Mouse (Mus musculus) brain, embryonic 14.5 days (tissue): ENCODE results near the gene Exoc3l. TPM values are rescaled to one million over a fixed set of nuclear protein-coding genes. Genes with fewer than 3 reads are reported as not detected.
"Not testable (repeated sequence)": the region's sequence is repeated elsewhere in the genome, so short reads cannot be mapped to it uniquely, and the experiment has no call there.

Experiments used
- DNase-seq: peaks from one replicate; pipeline ENCODE4 v3.0.0-alpha.2; 2011; ENCODE audit warnings: low read depth
- CTCF ChIP-seq: fragments of 200-500 bp; IDR thresholded peaks from 2 replicates; pipeline ENCODE4 v1.5.1; 2012; ENCODE audit warnings: inconsistent platforms, mild to moderate bottlenecking, moderate library complexity, borderline replicate concordance; ENCODE audit not compliant: insufficient read depth, insufficient read length; ENCODE audit errors: extremely low read depth
- POLR2A ChIP-seq: fragments of 200-500 bp; IDR thresholded peaks from 2 replicates; pipeline ENCODE4 v1.6.1; 2012; ENCODE audit warnings: mild to moderate bottlenecking, inconsistent platforms, borderline replicate concordance; ENCODE audit not compliant: poor library complexity, insufficient read depth, insufficient read length, severe bottlenecking; ENCODE audit errors: extremely low read depth
- polyA plus RNA-seq: library from polyadenylated mRNA; depleted of rRNA; stranded (reverse); fragments of >200 nt; gene quantifications from 2 replicates; pipeline ENCODE4 v1.2.3, GENCODE M21; 2012

The Exoc3l gene
- polyA plus RNA-seq, 1 experiment, result 12.6 TPM

- TF ChIP-seq POLR2A, result no peak
- no peak for TF ChIP-seq CTCF
- no peak for DNase-seq
Observed at GRCm38 (mm10) chr8:105298351-105299252, 2.7 kb upstream of the Exoc3l start.

- TF ChIP-seq CTCF (no peak), POLR2A (peak; percentile 94)
- peak; percentile 97 for DNase-seq
Observed at GRCm38 (mm10) chr8:105297511-105298192, 1.8 kb upstream of the Exoc3l start, which contains the start of gene E2f4. E2f4 (plus strand) TSS chr8:105297663.

- DNase-seq, result no peak
- TF ChIP-seq POLR2A (no peak), CTCF (no peak)
Observed at GRCm38 (mm10) chr8:105295256-105295655, 645 bp downstream of the Exoc3l start.

GRCm38 (mm10) chr8:105294776-105295175 is 1.1 kb downstream of the Exoc3l start:
- TF ChIP-seq POLR2A (no peak), CTCF (no peak)
- DNase-seq, result no peak

GRCm38 (mm10) chr8:105293405-105293804 is 2.5 kb downstream of the Exoc3l start:
- no peak for DNase-seq
- no peak for TF ChIP-seq CTCF
- TF ChIP-seq POLR2A, result no peak

GRCm38 (mm10) chr8:105292471-105292870 is 3.4 kb downstream of the Exoc3l start:
- TF ChIP-seq POLR2A, result no peak
- no peak for TF ChIP-seq CTCF
- no peak for DNase-seq

- not testable (repeated sequence) for DNase-seq
Observed at GRCm38 (mm10) chr8:105291802-105292201, 4.1 kb downstream of the Exoc3l start.

GRCm38 (mm10) chr8:105291364-105291763 is 4.5 kb downstream of the Exoc3l start:
- not testable (repeated sequence) for DNase-seq

GRCm38 (mm10) chr8:105290554-105291314 is 5.2 kb downstream of the Exoc3l start:
- peak; percentile 82 for DNase-seq
- TF ChIP-seq CTCF (peak; percentile 90), POLR2A (no peak)

- peak; percentile 78 for DNase-seq
- no peak for TF ChIP-seq POLR2A
- TF ChIP-seq CTCF, result peak; percentile 57; the same call in 1 of the 2 replicates
Observed at GRCm38 (mm10) chr8:105289805-105290460, 6.0 kb downstream of the Exoc3l start, which contains the start of gene 4931428F04Rik. 4931428F04Rik (minus strand) TSS chr8:105289864.
